Mouse (Mus musculus) left cerebral cortex, postnatal 25 days (tissue): Measurements from ENCODE around the gene Echdc2. TPM values are rescaled to one million over a fixed set of nuclear protein-coding genes. Genes with fewer than 3 reads are reported as not detected.
"Not testable (repeated sequence)": the region's sequence is repeated elsewhere in the genome, so short reads cannot be mapped to it uniquely, and the experiment has no call there.

Experiments
- DNase-seq, 2 experiments: peaks; one replicate each; pipeline ENCODE4 v3.0.0; 2022; ENCODE audit warnings: low spot score in 2 of 2, mixed read lengths in 1 of 2
- intact Hi-C: fragments of 180-260 bp; cut with DNase I; formaldehyde crosslinking; loops from one replicate; pipeline ENCODE4 v1.15.1; 2025
- total RNA-seq, 2 experiments: library from RNA; stranded (reverse); gene quantifications; 2 replicates each; pipeline ENCODE4 v1.2.3; 2021

The Echdc2 gene
- 10 to 100 TPM; 10.7 TPM for total RNA-seq

DNA sequence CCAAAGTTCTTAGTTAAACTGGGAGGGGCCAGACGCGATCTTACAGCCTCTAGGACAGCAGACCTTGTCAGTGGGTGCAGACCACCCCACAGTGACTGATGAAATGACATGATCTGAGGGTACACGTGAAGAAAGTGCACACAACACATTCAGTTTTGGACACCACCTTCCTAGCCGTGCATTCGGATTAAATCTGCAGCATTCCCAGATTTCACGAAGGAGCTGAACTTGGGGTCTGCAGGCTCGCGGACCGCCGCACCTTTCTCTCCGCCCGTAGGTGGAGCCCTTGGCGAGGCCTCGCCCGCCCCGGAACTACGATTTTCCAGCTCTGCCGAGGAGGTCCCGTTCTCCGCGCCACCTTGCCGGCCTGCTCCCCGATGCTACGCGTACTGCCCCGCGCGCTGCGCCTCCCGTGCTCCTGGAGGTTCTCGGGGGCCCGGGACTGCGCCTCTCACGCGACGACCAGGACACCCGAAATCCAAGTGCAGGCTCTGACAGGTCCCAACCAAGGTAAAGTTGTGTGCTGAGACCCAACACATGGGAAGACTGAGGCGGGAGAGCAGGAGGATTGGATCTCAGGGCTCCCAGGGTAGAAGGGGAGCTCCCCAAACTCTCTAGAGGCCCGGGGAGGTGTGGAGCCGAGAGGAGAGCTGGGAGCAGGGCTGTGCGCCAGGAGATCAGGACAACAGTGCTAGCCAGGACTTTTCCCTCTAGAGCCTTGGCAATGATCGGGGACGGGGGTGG, at the start of gene Echdc2:
Echdc2 (plus strand) TSS at position 286 of the 744 bp plus-strand sequence.
- intact Hi-C loops: no loop called here
- DNase-seq: peak in 1 of 2 experiments; percentile 10

DNA sequence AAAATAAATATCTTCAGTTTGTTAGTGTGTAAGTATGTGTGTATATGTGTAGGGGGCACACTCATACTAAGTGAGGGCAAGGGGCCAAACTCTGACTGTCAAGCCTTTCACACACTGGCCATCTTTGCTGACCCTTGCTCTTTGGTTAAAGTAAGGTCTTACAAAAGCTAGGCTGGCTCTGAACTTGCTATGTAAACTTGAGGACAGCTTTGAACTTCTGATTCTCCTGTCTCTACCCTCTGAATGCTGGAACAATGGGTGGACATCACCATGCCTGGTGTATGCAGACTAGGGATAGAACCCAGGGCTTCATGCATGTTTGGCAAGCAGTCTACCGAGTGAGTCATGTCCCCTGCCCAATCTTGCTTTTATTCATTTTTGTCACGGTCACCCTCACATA, 48.8 kb upstream of the Echdc2 start:
- no peak for DNase-seq
- intact Hi-C loops: loop anchor here (5.0 kb wide), 2 partner anchors 129 to 179 kb away; no protein-coding TSS in a partner anchor

DNA sequence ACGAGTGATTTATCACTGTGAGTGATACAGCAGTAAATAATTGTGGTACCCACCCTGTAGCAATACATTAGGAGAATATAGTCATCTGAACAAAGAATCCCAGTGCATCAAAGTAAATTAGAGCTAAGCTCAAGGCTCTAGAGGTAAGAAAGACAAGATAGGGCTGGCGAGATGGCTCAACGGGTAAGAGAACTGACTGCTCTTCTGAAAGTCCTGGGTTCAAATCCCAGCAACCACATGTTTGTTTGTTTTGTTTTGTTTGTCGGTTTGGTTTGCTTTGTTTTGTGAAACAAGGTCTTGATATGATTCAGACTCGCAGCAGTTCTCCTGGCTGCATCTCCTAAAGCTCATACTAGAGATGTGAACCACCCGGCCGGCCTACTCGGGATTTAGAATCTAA, 47.7 kb upstream of the Echdc2 start:
- DNase-seq: peak in 1 of 2 experiments; percentile 18
- intact Hi-C loops: loop anchor here (5.0 kb wide), 2 partner anchors 130 to 180 kb away; no protein-coding TSS in a partner anchor

DNA sequence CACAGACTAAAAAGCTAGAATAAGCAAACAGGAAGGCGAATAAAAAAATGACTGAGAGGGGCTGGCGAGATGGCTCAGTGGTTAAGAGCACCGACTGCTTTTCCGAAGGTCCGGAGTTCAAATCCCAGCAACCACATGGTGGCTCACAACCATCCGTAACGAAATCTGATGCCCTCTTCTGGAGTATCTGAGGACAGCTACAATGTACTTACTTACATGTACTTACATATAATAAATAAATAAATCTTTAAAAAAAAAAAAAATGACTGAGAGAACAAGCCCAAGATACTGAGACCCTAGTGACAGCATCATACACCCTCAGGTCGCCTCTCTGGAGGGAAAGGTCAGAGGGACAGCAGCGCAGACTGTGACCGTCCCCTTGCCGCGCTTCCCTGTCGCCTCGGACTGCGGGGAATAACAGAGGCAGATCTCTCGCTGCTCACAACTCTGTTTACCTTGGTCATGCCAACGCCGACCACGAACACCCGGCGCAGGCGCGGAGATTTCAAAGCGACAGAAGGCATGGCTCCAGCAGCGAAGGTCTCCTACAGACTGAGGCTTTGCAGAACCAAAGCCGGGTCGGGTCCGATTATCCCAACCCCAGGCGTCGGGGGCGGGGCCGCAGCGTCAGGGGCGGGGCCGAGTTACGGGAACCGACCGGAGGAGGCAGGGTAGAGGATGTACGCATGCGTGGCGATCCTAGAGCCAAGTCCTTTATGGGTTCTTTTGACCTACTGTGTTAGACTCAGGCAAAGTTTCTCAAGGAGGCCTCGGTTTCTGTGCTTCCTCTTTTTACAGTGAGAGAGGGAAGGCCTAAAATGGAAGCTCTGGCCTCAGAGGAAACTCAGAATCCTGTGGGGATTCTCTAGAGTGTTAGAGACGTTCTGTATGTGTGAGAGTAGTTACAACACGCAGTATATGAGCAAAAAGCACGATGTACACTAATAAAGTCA, 47.0 kb upstream of the Echdc2 start:
- DNase-seq: peak; percentile 90 to 95
- intact Hi-C loops: loop anchor here (5.0 kb wide), 2 partner anchors 131 to 181 kb away; no protein-coding TSS in a partner anchor

DNA sequence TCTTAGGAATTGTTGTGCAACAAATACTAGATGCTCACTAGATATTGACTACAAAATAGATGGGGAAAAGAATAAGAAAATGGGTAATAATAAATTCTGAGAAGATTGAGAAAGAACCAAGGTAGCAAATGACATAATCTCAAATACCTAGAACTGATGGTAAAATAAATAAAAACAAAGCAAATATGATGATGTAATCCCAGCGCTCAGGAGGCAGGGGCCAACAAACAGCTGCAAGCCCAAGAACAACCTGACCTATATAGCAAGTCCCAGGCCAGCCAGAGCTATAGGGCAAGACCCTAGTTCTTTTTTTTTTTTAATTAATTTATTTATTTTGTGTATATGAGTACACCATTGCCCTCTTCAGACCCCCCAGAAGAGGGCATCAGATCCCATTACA, 41.1 kb upstream of the Echdc2 start:
- intact Hi-C loops: no loop called here
- no peak for DNase-seq

DNA sequence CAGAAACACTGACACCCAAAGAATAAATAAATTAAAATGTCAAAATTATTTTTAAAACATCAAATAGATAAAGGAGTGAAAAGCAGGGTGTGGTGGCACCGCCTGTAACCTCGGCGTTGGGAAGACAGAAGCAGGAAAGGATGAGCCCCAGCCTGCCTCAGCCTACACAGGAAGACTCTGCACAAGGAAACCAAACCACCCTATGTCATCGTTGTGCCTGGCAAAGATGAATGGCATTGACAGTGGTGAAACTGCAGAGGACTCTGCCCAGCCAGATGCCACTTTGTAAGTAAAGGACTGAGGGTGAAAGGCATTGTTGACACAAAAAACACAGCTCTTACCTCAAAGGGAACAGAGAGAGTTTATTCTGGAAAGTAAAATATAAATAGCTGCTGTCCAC, 39.0 kb upstream of the Echdc2 start:
- DNase-seq: no peak
- intact Hi-C loops: no loop called here

DNA sequence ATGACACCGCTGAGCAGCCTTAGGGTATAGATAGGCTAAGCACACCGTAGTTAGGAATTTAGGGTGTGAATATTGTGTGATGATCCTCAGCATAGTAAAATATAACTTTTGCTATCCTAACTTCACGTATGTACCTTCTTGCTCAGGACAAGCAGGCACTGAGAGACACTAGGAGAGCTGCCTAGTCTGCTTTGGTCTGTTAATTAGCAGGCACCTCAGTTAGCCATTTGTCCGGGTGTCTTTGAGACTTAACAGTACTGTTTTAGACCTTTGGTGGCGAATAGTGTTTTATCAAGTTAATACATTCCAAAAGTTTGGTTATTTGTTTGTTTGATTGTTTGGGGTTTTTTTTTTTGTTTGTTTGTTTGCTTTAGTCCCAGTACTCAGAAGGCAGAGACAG, 37.7 kb upstream of the Echdc2 start:
- DNase-seq: no peak
- intact Hi-C loops: no loop called here

DNA sequence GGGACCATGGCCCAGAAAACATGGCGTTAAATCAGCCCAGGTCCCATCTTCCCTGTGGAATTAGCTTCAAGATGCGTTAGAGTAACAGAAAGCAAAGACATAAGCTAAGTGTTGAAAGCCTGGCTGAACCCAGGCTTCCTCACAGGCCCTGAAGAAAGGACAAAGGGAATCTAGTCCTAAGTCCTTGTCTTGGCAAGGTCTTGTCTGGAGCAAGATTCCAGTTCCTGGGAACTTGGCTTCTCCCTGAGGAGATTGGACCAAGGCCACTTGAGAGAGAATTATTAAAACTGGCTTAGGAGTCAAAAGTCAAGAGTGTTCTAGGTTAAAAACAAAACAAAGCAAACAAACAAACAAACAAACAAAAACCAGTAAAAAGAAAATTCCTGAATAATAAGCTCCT, 36.9 kb upstream of the Echdc2 start:
- intact Hi-C loops: no loop called here
- DNase-seq: no peak

DNA sequence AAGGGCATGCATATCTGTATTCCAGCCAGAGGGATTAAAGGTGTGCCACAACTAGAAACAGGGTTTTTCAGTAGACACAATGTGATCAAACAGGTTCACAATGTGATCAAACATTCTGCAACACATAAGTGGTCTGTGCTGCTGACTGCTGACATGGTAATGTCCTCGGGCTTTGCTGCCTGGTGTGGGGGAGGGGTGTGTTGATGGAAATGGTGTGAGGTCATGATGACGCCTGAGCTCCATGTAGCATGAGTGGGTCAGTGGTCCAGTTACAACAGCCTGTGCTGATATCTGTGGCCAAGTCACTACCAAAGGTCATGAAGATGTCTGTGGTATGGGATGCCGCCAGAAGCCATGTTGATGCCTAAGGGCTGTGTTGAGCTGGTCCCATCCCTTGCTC, 34.8 kb upstream of the Echdc2 start:
- DNase-seq: no peak
- intact Hi-C loops: no loop called here

DNA sequence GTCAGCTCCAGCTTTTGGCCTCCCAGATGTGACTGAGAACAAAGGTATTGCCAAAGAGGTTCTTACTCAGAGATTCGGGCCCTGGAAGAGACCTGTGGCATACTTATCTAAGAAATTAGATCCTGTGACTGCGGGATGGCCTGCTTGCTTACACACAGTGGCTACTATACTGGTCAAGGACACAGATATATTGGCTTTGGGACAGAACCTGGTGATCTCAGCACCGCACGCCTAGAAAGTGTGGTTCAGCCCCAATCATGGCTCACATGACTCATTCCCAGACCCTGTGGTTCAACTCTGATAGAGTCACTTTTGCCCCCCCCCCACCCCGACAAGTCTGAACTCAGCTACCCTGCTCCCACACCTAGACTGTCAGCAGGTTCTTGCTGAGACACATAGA, 28.3 kb upstream of the Echdc2 start:
- no peak for DNase-seq
- intact Hi-C loops: no loop called here

DNA sequence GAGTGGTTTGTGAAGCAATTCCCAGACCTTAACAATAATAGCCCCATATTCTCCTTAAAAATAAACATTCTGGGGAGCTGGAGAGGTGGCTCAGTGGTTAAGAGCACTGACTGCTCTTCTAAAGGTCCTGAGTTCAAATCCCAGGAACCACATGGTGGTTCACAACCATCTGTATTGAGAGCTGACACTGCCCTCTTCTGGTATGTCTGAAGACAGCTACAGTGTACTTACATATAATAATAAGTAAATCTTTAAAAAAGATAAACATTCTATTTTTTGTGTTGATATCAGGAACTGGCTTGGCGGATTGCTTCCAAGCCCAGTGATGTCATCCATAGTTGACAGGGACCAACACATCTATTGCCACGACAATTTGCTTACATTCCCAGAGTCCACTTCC, 22.1 kb upstream of the Echdc2 start:
- intact Hi-C loops, DNase-seq: not testable (repeated sequence)

DNA sequence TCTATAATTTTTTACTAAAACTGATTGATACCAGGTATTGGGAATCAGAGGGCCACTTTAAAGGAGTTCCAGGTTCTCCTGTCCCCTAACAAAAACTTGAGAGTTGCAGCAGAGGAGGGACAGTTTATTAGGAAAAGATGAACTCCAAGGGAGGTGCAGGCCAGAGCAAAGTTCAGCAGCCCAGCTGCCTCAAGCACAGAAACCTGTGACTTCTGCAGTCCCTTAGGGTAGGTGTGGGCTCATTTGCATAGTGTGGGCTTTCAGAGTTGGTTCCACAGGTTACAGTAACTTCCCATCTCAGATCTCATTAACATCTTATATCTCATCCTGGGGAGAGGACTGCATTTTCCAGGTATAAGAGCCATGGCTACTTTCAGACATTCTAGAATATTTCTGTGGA, 21.5 kb upstream of the Echdc2 start:
- DNase-seq: no peak
- intact Hi-C loops: no loop called here

DNA sequence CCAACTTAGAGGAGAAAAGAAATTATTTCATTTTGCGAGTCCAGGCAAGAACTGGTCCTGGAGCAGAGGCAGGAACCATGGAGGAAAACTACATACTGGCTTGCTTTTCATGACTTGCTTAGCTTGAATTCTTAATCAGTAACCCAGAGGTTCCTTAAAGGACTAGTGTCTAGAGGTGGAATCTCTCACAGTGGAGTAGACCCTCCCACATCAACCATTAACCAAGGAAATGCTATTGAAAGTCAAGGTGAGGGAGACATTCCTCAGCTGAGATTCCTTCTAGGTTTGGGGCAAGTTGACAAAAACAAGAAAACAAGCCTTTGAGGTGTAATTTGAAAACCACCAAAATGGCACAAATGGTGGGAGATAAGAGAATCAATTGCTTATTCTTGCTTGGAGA, 20.4 kb upstream of the Echdc2 start, which contains the start of gene Scp2:
Scp2 (minus strand) TSS at position 119 of the 400 bp plus-strand sequence.
- intact Hi-C loops: no loop called here
- DNase-seq: no peak

DNA sequence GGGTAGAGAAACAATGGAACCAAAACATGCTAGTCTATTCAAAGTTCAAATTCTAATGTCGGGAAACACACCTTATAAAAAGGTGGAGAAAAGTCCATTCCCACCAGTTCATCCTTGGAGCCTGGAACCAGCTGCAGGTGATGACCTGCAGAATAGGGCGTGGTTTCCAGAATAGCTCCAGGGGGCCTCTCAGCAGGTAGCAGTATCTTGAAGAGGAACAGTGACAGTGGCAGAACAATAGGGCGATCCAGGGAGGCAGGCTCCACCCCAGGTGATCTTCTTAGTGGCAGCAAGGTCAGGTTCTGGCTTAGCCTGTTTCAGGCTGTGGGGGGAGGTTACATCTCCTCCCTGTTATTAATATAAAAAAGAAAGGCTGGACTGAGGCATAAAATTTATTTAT, 19.7 kb upstream of the Echdc2 start:
- intact Hi-C loops, DNase-seq: not testable (repeated sequence)

DNA sequence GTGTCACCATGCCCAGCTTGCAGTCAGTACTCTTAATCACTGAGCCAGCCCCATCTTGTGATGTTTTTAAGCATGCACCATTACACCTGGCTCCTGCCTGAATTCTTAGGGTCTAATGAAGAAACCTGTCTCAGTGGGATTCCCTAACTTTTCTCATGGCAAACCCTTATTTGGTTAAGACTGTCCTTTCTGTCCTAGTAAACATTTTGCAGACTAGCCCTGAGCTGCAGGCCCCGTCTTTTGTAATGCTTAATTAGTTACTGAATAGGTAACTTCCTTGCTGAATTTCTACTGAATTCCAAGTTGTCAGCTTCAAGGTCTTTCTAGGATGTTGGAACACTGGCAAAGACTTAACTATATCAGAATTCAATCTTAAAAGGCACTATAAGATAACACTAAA, 10.1 kb upstream of the Echdc2 start:
- intact Hi-C loops, DNase-seq: not testable (repeated sequence)

DNA sequence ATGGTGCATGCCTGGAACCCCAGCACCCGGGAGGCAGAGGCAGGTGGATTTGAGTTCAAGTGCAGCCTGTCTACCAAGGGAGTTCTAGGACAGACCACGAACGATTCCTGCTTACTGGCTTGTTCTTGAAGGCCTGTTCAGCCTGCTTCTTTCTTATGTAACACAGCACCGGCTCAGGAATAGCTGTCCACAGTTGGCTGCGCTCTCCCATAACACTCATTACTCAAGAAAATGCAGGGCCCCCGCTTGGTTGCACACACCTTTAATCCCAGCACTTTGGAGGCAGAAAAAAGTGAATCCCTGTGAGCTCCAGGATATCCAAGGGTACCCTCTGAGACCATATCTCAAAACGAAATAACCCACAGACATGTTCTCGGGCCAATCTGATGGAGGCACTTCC, 3.3 kb upstream of the Echdc2 start:
- intact Hi-C loops: no loop called here
- no peak for DNase-seq

DNA sequence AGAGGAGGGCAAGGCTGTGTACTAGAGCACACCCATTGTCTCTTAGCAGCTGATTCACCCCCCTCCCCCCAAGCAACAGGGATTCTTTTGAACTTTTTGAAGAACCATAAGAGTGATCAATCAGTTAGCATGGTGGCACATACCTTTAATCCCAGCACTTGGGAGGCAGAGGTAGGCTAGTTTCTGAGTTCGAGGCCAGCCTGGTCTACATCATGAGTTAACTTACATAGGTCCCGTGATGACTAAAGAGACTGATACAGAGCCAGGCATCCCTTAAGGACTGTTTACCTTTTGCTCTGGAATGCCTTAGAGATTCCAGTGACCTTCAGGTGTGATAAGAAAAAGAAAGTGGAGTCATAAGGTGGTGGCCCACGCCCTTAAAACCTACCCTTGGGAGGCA, 1.9 kb upstream of the Echdc2 start:
- intact Hi-C loops: no loop called here
- DNase-seq: no peak

DNA sequence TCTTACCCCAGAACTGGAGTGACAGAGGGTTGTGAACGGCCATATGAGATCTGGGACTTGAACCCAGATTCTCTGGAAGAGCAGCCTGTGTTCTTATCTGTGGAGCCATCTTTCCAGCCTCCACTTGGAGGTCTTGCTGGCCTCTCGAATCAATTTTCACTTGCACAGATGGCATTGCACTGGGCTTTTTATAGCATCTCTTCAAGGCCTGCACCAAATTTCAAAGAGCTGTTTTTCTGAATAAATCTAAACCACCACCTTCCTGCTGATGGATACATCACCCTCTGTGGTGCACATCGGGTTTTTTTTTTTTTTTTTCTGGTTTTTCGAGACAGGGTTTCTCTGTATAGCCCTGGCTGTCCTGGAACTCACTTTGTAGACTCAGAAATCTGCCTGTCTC, 1.6 kb downstream of the Echdc2 start:
- DNase-seq: peak in 1 of 2 experiments; percentile 46
- intact Hi-C loops: no loop called here

DNA sequence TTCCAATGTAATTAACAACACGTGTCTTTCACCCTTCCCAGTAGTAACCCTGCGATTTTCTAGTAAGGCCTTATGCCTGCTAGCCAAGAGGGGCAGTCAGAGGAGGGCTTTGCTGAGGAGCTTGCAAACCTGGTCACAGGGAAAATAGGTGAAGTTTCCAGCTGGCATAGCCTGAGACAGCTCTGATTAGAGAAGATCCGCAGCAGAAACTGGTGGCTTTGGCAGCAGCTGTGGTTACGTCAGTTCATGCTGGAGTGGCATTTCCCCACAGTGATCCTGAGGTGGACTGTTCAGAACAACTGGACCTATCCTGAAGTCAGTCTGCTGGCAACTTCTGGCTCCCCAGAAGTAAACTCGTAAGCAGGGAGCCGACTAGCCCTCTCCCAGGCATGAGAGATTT, 2.8 kb downstream of the Echdc2 start:
- intact Hi-C loops: no loop called here
- DNase-seq: no peak

DNA sequence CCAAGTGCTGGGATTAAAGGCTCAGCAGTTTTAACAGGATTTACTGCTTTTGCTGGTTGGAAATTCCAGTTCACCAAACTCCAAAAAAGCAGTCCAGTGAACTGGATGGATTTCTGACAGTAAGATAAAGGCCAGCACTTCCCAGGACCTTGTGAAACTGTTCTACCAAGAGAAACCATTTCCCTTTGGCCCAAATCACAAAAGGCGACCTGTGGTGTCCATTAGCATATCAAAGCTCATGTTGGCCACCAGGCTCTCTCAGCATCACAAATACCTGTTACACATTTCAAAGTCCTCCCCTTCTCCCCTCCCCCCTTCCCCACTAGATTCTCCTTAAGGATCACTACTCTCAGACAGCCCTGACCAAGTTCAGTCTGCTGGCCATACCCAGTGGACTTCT, 17.0 kb downstream of the Echdc2 start:
- intact Hi-C loops: no loop called here
- DNase-seq: no peak
